Comparison of ENCODE assay signal across 7 mouse cellular contexts in the genomic region with DNA sequence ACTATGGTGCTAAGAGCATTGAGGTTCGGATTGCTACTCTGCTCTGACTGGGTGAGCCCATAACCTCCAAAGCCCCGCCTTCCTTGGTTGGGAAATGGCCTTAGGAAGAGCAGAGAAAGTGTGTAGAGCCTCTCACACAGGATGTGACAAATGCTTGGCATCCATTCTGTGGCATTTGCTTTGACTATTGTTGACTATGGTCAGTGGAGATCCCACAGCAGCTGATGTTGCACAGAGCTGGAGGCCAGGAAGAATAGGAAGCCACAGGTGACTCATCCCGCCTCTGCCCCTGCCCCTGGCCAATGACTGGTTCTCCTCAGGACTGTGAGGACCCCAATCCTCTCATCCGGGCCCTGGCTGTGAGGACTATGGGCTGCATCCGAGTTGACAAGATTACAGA. TPM values are rescaled to one million over a fixed set of nuclear protein-coding genes. Genes with fewer than 3 reads are reported as not detected.
"Had no signal": no experiment of that assay in that cellular context is flagged by ENCODE, and none has a peak within 500 bp of the region (broad histone marks: within the 10 kb centered on the region; RNA-seq: fewer than 3 reads in every experiment).

No protein-coding gene starts in this region.

- DNase-seq: liver, embryonic 13.5 days had no signal

- H3K9ac ChIP-seq: kidney, embryonic 15.5 days; limb, embryonic 15.5 days; liver, embryonic 13.5 days; midbrain, embryonic 15.5 days; neural tube, embryonic 13.5 days had no signal

- ATAC-seq: midbrain, embryonic 15.5 days had no signal

- H3K27me3 ChIP-seq: kidney, embryonic 15.5 days; limb, embryonic 15.5 days; liver, embryonic 13.5 days; midbrain, embryonic 15.5 days; neural tube, embryonic 13.5 days had no signal

- H3K4me2 ChIP-seq: kidney, embryonic 15.5 days; limb, embryonic 15.5 days; liver, embryonic 13.5 days; midbrain, embryonic 15.5 days; neural tube, embryonic 13.5 days had no signal

- H3K27ac ChIP-seq: kidney, embryonic 15.5 days; limb, embryonic 15.5 days; liver, embryonic 13.5 days; midbrain, embryonic 15.5 days; neural tube, embryonic 13.5 days had no signal

- H3K4me3 ChIP-seq: kidney, embryonic 15.5 days; limb, embryonic 15.5 days; liver, embryonic 13.5 days; midbrain, embryonic 15.5 days; neural tube, embryonic 13.5 days had no signal

- H3K9me3 ChIP-seq: kidney, embryonic 15.5 days; limb, embryonic 15.5 days; liver, embryonic 13.5 days; midbrain, embryonic 15.5 days; neural tube, embryonic 13.5 days had no signal

- H3K4me1 ChIP-seq: kidney, embryonic 15.5 days; limb, embryonic 15.5 days; midbrain, embryonic 15.5 days; neural tube, embryonic 13.5 days had no signal

RNA-seq across cellular contexts. Expression of gene Rasl10a, which starts 41.6 kb away (rescaled TPM):
- total RNA-seq: megakaryocyte progenitor cell, adult 5-6 weeks; monocyte, adult 5-6 weeks had no signal
